Mouse (Mus musculus): ENCODE data around the gene Wdr43.

Wdr43 gene

DNA sequence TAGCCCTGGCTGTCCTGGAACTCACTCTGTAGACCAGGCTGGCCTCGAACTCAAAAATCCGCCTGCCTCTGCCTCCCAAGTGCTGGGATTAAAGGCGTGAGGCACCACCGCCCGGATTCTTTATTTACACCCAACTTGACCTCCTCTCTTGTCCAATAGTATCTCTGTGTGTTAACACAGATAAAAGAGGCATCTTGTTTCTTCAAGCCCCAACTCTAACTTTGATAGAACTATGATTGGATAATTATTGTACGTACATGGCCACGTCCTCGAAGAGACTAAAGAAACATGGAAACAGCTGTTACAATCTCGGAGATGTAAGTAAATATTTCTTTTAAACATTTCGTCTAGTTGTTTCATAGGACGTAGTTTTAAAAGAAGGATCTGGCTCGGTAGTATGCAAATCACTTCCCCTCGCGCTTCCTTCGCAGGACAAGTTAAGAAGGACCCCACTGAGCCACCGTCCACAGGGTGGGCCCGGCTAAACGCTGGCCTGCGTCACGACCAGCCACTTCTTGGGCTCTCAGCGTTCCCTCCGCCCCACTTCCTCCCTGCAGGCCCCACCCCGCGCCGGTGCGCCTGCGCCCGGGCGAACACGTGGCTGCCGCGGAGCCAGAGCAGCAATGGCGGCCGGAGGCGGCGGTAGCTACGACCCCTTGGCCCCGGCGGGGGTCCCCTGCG is at the start of gene Wdr43:
Gene Wdr43 (plus strand): TSS at position 258 of the 681 bp plus-strand sequence.
- CTCF ChIA-PET = interaction anchor here (1.2 kb wide), 1 partner anchor 64 kb away, joined by 3 read pairs; the partner anchor contains the start of gene Spdya

DNA sequence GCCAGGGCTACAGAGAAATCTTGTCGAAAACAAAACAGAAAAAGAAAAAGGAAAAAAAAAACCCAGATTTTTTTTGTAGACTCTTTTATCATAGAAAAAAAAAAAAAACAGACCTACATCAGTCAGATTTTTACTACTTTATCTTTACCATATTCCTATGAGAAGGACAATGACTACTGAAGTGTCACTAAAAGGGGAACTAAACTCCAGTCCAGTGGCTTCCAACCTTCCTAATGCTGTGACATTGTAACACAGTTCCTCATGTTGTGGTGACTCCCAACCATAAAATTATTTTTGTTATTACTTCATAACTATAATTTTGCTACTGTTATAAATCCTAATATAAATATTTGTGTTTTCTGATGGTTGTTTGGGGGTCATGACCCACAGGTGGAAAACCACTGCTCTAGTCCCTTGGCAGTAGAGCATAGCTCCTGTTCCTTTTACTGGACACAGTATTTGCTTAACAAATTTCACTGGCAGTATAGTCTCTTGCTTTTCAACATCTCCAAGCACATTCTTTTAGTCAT is 36.5 kb upstream of the Wdr43 start:
- CTCF ChIA-PET = no interaction called here

DNA sequence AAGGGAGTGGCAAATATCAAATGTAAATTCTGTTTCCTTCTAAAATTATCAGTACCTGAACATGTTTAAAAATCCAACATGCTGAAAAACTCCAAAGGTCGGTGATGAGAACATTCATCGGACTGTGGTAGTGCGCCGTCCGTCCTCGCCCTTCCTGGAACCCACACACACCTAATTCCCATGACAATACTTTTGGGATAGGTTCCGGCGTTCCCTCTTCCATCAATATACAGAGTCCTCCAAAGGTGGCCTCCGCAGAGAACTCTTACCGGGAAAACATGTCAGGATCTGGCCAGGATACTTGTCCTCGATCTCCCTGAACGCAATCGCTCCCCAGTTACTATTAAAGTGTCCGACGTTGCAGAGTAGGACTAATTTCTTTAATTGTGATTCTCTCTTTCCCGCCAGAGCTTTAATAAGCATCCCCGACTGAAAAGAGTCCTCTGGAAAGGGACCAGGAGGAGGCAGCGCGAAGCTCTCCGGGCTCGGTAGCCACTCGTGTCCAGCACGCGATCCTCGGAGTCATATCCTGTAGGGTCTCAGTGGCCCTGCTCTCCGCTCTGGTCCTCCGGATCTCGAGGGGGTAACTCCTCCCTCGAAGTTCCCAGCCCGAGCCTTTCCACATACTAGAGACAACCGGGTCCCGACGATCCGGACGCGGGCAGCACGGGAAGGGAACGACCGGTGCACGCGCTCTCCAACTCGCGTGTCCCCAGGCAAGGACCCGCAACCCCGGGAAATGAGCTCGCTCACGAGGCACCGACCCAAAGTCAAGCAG is 17.6 kb upstream of the Wdr43 start:
- CTCF ChIA-PET = interaction anchor here (0.7 to 0.9 kb wide), 2 partner anchors 20 to 31 kb away, joined by 3 read pairs; no protein-coding TSS in a partner anchor

DNA sequence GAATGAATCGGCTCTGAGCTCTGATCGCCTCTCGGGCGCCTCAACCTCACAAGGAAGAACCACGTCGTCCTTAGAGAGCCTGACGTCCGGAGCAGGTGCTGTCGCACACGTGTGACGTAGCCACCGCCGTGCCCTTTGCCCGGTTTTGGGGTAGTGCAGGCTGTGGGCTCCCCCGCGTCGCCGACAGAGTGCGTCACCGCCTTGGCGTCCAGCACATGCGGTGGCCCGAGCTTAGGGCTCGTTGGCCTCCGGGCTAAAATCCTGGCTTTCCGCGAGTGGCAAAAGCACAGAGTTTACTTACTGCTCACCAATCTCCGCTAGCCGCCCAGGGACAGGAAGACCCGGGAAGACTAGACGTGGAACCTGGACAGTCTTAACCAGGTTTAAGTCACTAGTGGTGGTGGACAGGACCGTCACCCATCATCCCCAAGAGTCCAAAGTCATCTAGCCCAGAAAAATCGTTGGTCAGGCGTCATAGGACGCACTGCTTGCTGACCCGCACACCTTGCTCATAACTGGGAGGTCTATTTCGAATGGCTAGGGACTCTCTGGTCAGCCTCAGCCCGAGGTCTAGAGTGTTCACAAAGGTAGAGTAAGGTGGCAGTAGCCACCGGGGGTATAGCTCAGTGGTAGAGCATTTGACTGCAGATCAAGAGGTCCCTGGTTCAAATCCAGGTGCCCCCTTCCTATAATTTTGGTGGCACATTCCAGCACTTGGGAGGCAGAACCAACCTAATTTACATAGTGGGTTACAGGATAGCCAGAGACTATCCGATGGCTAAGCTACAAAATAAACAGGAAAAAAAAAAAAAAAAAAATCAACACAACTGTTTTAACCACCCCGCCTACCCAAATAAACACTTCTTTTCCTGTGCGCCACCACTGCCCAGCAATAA is 16.8 kb upstream of the Wdr43 start:
- CTCF ChIA-PET = interaction anchor here (0.7 to 0.9 kb wide), 2 partner anchors 19 to 30 kb away, joined by 3 read pairs; no protein-coding TSS in a partner anchor

DNA sequence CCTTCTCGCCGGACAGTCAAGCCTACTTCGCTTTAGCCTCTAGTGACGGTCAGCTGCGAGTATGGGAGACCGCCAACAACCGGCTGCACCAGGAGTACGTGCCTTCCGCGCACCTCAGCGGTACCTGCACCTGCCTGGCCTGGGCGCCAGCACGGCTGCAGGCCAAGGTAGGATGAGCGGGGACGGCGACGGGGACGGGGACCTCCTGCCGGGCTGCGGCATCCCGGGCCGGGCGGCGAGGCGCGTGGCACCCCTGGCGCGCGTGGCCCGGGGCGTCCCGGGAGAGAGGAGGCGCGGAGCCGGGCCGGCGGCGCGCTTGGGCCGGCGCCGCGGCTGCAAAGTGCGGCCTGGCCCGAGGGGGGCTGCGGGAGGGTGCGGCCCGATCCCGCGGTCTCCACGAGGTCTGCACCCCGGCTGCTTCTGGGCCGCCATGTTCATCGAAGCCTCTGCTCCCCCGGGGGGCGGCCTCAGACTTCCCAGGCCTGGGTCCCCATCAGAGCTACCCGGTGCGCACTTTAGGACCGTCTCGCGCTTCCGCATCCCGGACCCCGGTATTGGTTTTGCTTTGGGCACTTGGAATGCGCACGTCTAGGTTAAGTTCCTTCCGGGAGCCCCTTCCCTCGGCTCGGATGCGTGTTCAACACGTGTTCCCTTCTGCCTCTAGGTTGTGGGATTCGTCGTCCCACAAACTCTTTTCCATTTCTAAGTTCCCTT is 781 bp downstream of the Wdr43 start:
- CTCF ChIA-PET = interaction anchor here (1.2 kb wide), 1 partner anchor 65 kb away, joined by 3 read pairs; the partner anchor contains the start of gene Spdya

DNA sequence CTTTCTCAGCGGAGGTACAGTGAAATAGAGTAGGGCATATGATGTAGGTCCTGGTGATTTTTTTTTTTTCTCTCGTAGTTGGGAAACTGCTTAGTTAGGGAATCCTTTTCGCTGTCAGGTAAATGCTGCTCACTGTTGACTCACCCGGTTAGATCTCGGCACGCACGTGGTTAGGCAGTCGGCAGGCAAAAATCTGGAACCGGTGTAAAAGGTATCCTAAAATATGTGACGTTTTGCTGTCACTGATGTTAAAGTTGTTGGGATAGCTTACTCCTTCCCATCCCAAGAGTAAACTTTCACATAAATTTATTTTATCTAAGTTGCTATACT is 1.3 kb downstream of the Wdr43 start:
- CTCF ChIA-PET = interaction anchor here (1.2 kb wide), 1 partner anchor 65 kb away, joined by 3 read pairs; the partner anchor contains the start of gene Spdya

DNA sequence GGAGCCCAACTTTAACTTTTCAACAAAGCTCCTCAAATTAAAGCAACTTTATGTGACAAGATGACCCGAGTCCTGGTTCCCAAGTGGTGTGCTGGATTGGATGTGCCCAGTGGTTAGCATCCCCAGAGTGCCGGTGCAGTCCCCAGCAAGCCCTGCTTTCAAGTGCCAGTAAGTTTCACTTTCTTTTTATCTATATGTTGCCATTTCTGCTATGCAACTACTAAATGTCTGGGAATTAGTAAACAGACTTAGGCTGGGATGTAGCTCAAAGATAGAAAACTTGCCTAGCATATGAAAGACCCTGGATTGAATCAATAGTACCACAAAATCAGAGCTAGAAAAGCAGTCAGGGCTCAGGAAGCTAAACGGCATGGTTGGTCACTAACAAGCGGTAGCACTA is 2.3 kb downstream of the Wdr43 start:
- CTCF ChIA-PET = interaction anchor here (0.5 to 0.6 kb wide), 2 partner anchors 19 to 71 kb away, joined by 3 read pairs; no protein-coding TSS in a partner anchor

DNA sequence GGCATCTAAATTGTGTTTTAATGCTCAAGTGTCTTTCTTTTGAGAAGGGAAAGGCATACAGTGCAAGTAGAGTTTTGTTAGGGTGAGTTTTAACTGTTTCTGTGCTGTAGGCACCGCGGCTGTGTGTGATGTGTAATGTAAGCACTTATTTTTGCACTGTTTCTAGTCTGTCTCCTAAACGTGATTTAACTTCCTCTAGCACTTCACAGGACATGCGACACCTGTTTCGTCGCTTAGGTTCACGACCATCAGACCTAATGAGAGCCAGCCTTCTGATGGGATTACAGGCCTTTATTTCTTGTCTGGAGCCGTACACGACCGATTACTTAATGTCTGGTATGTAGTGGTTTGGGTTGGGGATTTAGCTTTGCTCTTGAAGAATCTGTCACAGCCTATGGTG is 16.1 kb downstream of the Wdr43 start:
- CTCF ChIA-PET = no interaction called here

DNA sequence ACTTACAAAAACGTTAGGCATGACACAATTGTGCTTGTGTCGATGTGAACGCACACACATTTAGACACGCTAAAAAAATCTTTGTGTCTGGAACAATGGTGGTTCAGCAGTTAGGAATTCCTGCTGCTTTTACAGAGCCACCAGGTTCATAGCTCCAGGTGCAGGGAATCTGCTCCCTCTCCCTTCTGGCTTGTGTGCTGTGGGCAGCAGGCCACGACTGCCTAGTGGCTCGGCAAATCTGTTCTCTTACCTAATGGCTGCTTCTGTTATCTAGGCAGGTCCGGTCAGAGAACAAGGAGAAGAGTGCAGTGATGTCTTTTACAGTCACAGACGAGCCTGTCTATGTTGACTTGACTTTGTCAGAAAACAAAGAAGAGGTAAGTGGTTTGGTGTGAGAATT is 17.7 kb downstream of the Wdr43 start:
- CTCF ChIA-PET = no interaction called here

DNA sequence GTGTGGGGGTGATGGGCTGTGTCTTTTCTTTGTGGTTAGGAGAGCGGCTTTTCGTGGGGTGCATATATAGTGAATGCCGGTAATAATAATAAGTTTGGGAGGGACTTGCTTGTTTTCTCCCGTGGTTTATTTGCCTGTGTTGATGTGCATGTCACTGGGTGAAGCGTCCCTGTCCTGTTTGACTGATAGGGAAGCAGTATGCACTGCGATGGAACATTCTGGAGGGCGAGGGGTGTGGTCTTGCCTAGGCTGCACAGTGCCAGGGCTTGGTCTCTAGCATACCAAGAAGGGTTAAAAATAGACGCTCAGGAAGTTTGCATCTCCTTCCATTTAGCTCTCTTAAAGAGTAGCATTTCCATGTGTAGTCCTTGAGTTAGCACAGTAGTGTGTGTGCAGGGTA is 21.1 kb downstream of the Wdr43 start:
- CTCF ChIA-PET = no interaction called here

DNA sequence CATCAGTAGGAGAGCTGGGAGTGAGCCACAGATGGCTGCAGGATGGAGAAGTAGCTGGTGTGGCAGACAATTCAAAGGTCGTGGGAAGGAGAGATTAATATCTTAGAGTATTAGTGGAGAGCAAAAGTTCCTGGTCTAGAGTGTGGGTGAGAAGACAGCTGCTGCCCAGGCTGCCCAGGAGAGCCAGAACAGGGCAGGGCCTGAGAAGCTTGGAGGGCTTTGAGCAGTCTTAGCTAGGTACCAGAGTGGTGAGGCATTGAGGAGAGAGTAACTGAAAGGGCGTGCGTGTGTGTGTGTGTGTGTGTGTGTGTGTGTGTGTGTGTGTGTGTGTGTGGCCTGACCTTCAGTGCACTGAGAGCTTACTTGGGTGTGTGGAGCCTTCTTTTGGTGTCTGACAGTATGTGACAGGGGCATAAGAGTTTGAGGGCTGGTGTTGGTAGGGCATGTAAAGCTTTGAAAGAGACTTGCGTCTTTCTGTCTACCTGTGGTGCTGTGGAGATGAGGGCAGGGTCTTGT is 22.1 kb downstream of the Wdr43 start:
- CTCF ChIA-PET = interaction anchor here (0.6 kb wide), 1 partner anchor 240 kb away, joined by 3 read pairs; no protein-coding TSS in a partner anchor

DNA sequence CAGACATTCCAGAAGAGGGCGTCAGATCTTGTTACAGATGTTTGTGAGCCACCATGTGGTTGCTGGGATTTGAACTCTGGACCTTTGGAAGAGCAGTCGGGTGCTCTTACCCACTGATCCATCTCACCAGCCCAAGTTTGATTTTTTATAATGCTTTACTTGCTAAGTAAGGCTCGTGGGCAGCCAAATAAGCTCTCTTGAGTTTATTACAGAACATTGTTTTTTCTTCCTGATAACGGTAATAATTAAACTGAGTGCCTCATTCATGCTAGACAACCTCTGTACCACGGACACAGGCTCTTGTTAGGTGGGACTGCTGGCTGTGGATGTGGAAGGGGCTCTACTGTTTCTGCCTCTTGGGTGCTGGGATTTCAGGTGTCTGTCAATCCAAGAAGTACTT is 23.4 kb downstream of the Wdr43 start:
- CTCF ChIA-PET = interaction anchor here (1.2 kb wide), 1 partner anchor 63 kb away, joined by 3 read pairs; no protein-coding TSS in a partner anchor

DNA sequence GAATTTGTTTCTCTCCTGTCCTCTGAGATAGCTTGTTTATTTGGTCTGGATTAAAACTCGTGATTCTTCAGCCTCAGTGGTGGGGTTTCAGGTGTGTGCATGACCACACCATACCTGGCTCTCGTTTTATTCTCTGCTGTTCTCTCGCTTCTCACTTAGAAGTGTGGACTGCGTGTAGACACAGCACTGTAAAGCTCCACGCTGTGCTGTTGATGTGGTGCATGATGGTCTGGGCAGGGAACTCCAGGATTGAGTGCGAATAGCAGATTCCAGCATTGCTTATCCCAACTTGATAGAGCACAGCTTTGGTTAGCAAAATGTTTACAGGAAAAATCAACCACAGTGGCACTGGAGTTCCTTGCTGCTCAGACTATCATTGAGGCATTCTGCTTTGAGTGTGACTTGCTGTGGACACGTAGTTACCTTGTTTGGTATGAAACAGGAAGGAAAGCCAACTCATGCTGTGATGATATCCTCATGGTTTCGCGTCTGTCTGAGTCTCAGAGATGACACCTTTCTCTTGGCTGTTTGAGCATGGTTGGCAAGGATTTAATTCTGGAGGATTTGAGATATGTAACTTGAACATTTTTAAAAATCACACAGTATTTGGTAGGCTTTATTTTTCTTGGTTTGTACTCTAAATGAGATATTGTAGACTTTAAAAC is 24.9 kb downstream of the Wdr43 start:
- CTCF ChIA-PET = interaction anchor here (1.2 kb wide), 1 partner anchor 64 kb away, joined by 3 read pairs; no protein-coding TSS in a partner anchor

DNA sequence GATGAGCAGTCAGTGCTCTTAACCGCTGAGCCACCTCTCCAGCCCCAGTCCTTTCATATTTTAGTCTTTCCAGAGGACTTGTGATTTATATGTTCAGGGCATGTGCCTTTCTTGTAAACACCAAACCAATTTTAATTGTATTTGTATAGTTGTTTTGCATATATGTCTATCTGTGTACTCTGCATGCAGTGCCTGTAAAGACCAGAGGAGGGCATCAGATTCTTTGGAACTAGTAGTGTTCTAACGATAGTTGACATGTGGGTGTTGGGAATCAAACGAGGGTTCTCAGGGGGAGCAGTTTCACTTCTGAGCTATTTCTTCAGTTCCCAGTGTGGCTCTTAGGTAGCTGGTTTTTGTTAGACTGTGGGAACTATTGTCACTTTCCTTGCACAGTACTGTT is 26.5 kb downstream of the Wdr43 start:
- CTCF ChIA-PET = no interaction called here

DNA sequence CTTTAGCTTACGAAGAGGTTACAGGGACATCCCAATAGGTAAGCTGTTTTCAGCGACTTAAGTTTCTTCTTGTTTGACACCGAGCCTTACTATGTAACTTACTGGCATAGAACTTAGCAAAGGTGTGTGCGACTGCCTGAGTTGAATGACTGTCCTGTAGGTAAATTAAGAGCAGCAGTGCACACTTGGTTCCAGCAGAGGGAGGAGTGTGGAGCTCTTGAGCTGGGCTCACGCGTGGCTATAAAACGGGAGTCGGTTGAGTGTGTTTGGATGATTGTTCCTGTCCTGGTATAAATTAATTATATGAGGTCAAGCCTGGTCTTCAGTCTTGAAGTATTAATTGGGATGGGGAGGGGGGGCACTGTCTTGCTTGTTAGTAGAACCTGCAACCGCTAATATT is 34.3 kb downstream of the Wdr43 start:
- CTCF ChIA-PET = no interaction called here

DNA sequence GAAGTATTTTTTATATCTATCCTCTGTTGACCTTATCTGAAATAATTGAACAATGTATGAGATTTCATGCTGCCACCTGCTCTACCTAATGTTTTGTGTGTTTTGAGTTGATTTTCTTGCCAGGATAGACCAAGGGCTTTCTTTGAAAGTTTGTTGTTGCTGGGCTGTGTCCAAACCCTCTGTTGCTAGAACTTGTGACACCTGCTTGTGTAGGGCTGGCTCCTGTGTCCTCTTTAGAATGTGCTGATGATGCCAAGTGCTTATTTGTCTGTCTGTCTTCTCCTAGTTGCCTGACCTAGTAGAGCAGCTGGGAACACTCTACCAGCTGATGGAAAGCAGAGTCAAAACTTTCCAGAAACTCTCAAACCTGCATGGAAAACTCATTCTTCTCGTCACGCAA is 36.8 kb downstream of the Wdr43 start:
- CTCF ChIA-PET = no interaction called here

DNA sequence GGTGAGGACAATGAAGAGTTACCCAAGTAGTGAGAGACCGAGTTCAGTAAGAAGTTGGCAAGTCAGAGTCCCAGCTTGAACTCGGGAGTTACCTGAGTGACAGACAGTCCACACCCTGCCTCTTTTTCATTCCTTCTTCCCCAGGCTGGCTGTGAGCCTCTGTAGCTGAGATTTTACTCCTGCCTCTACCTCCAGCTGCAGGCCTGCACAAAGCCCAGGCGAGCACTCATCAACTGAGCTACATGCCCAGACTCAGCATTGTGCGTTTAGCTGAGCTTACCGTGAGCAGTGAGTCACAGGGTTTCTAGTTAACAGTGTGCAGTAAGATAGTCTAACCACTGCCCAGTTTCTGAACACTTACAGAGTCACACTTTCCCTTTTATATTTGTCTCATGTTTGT is 37.2 kb downstream of the Wdr43 start:
- CTCF ChIA-PET = no interaction called here

DNA sequence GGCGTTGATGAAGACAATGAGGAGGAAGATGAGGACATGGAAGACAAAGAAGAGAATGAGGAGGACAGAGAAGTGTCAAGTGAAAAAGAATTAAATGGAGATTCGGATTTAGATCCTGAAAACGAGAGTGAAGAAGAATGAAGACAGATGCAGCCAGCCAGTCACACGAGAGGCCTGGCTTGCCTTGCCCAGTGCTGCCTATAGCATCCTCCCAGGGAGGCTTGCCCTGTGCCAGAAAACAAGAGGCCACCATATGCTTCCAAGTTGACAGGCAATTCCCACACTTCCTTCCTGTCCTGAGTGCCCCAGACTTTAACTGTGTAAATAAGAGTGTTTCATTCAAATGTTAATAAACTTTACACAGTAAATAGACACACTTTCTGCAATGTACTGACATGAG is 41.8 kb downstream of the Wdr43 start:
- CTCF ChIA-PET = interaction anchor here (0.5 kb wide), 1 partner anchor 50 kb away, joined by 8 read pairs; no protein-coding TSS in a partner anchor

DNA sequence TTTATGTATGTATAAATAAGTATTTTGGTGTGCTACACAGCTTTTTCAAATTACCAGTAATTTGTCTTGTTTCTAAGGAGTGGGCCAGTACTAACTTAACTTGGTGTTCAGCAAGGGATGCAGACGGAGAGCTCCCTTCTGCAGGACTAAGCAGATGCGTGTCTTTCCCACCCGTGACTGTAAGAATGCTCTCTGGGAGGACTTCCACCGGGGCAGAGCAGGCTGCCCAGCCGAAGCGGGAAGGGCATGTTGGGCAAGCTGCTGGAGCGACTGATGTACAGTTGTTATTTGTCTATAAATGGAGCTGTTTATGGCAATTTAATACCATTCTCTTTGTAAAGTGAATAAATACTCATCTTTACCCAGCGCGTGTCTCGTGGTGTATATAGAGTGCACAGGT is 43.0 kb downstream of the Wdr43 start:
- CTCF ChIA-PET = interaction anchor here (0.6 kb wide), 1 partner anchor 212 kb away, joined by 12 read pairs; no protein-coding TSS in a partner anchor

DNA sequence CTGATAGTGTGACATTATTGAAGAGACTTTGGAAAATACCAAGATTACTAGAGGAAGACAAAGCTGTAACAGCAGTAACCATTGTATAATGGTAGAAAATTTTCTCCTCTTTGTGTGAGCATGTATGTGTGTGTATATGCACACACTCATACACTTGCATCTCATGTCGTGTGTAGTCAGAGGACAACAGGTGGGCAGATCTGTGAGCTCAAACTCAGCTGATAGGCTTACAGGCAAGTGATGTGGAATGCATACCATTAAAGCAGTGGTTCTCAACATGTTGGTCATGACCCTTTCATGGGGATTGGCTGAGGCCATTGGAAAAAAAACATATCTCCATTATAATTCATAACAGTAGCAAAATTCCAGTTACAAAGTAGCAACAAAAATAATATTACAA is 44.7 kb downstream of the Wdr43 start:
- CTCF ChIA-PET = no interaction called here
